Mouse (Mus musculus) erythroblast, embryonic 14.5 days (primary cell): ENCODE data around the gene Epop.

ENCODE experiments used
- GATA1 ChIP-seq: IDR thresholded peaks from 2 replicates; pipeline ENCODE4 v1.6.1; 2012; ENCODE audit warnings: low read length, inconsistent platforms, mixed read lengths
- TAL1 ChIP-seq: IDR thresholded peaks from 3 replicates; pipeline ENCODE4 v1.6.1; 2012; ENCODE audit warnings: low read length, inconsistent platforms, mixed read lengths

GRCm38 (mm10) chr11:97609743-97610142 lies 19.8 kb downstream of the Epop start:
- no peak for TF ChIP-seq GATA1
- TF ChIP-seq TAL1, result no peak
